Mouse (Mus musculus): ENCODE results near the gene Gtpbp3. TPM values are rescaled to one million over a fixed set of nuclear protein-coding genes. Genes with fewer than 3 reads are reported as not detected.

The Gtpbp3 gene
- polyA plus RNA-seq, 1 experiment from 2014 or later: 12.5 TPM

- H3K27me3 ChIP-seq (ENCODE audit: control insufficient read depth, insufficient read depth, low read depth, low read length): no peaks in the 10 kb centered on the region
- no peaks in the 10 kb centered on the region for H3K9me3 ChIP-seq (replicated peaks; ENCODE audit: control insufficient read depth, low read length, poor library complexity, severe bottlenecking)
- no peak for ATAC-seq
- peaks cover 7% of the 10 kb centered on the region for H3K36me3 ChIP-seq (ENCODE audit: control insufficient read depth, insufficient read depth, low read length)
- no peak overlapping the region for H3K27ac ChIP-seq (ENCODE audit: low read length)
- WGBS: 82% methylated on average over 2 of the region's 2 CpGs
- H3K9ac ChIP-seq (ENCODE audit: low read depth, low read length): no peak overlapping the region
- H3K4me1 ChIP-seq (ENCODE audit: control insufficient read depth, insufficient read depth, low read length): peaks cover 35% of the 10 kb centered on the region
- H3K4me3 ChIP-seq (ENCODE audit: low read depth, low read length): no peak overlapping the region
- H3K4me2 ChIP-seq (ENCODE audit: low read length): no peak overlapping the region
Observed at GRCm38 (mm10) chr8:71467201-71467600, 20.7 kb upstream of the Gtpbp3 start.

- H3K4me2 ChIP-seq (ENCODE audit: low read length): no peak overlapping the region
- H3K9me3 ChIP-seq (replicated peaks; ENCODE audit: control insufficient read depth, low read length, poor library complexity, severe bottlenecking): no peaks in the 10 kb centered on the region
- no peak overlapping the region for H3K9ac ChIP-seq (ENCODE audit: low read depth, low read length)
- H3K27me3 ChIP-seq (ENCODE audit: control insufficient read depth, insufficient read depth, low read depth, low read length): no peaks in the 10 kb centered on the region
- no peak overlapping the region for H3K4me3 ChIP-seq (ENCODE audit: low read depth, low read length)
- ATAC-seq: no peak
- WGBS: 94% methylated on average over 1 of the region's 1 CpGs
- peaks cover 29% of the 10 kb centered on the region for H3K4me1 ChIP-seq (ENCODE audit: control insufficient read depth, insufficient read depth, low read length)
- peaks cover 14% of the 10 kb centered on the region for H3K36me3 ChIP-seq (ENCODE audit: control insufficient read depth, insufficient read depth, low read length)
- no peak overlapping the region for H3K27ac ChIP-seq (ENCODE audit: low read length)
Observed at GRCm38 (mm10) chr8:71468001-71468400, 19.9 kb upstream of the Gtpbp3 start.

- WGBS: under 1% methylated on average over 49 of the region's 52 CpGs
- H3K27ac ChIP-seq (ENCODE audit: low read length): peak within 1 kb of the TSS; percentile 88
- peak within 1 kb of the TSS; percentile 80 for H3K9ac ChIP-seq (ENCODE audit: low read depth, low read length)
- H3K27me3 ChIP-seq (ENCODE audit: control insufficient read depth, insufficient read depth, low read depth, low read length): no peaks in the 10 kb centered on the region
- H3K4me2 ChIP-seq (ENCODE audit: low read length): peak within 1 kb of the TSS; percentile 81
- H3K9me3 ChIP-seq (replicated peaks; ENCODE audit: control insufficient read depth, low read length, poor library complexity, severe bottlenecking): no peaks in the 10 kb centered on the region
- peak within 1 kb of the TSS; percentile 72 for H3K4me3 ChIP-seq (ENCODE audit: low read depth, low read length)
- ATAC-seq: peak; percentile 89
- H3K4me1 ChIP-seq (ENCODE audit: control insufficient read depth, insufficient read depth, low read length): peaks cover 27% of the 10 kb centered on the region
- peaks cover 14% of the 10 kb centered on the region for H3K36me3 ChIP-seq (ENCODE audit: control insufficient read depth, insufficient read depth, low read length)
Observed at GRCm38 (mm10) chr8:71468916-71469315, 19.0 kb upstream of the Gtpbp3 start, which contains the start of gene Dda1. TSS of gene Dda1 (plus strand) at chr8:71469199.

- Histone ChIP-seq H3K27ac (ENCODE audit: low read length) (peak overlapping the region; percentile 88), H3K4me3 (ENCODE audit: low read depth, low read length) (peak overlapping the region; percentile 72), H3K4me1 (ENCODE audit: control insufficient read depth, insufficient read depth, low read length) (peaks cover 22% of the 10 kb centered on the region), H3K9ac (ENCODE audit: low read depth, low read length) (peak overlapping the region; percentile 80), H3K9me3 (replicated peaks; ENCODE audit: control insufficient read depth, low read length, poor library complexity, severe bottlenecking) (no peaks in the 10 kb centered on the region), H3K4me2 (ENCODE audit: low read length) (peak overlapping the region; percentile 81), H3K36me3 (ENCODE audit: control insufficient read depth, insufficient read depth, low read length) (peaks cover 16% of the 10 kb centered on the region), H3K27me3 (ENCODE audit: control insufficient read depth, insufficient read depth, low read depth, low read length) (no peaks in the 10 kb centered on the region)
- 2% methylated on average over 23 of the region's 24 CpGs for WGBS
- ATAC-seq: peak; percentile 52
Observed at GRCm38 (mm10) chr8:71469411-71469810, 18.5 kb upstream of the Gtpbp3 start.

- 86% methylated on average over 3 of the region's 3 CpGs for WGBS
- H3K36me3 ChIP-seq (ENCODE audit: control insufficient read depth, insufficient read depth, low read length): peaks cover 23% of the 10 kb centered on the region
Observed at GRCm38 (mm10) chr8:71470146-71470912, 17.6 kb upstream of the Gtpbp3 start.

GRCm38 (mm10) chr8:71470913-71471255, 17.0 kb upstream of the Gtpbp3 start:
- Histone ChIP-seq H3K36me3 (ENCODE audit: control insufficient read depth, insufficient read depth, low read length) (peaks cover 23% of the 10 kb centered on the region), H3K9me3 (replicated peaks; ENCODE audit: control insufficient read depth, low read length, poor library complexity, severe bottlenecking) (no peaks in the 10 kb centered on the region), H3K4me1 (ENCODE audit: control insufficient read depth, insufficient read depth, low read length) (peaks cover 15% of the 10 kb centered on the region), H3K27ac (ENCODE audit: low read length) (no peak overlapping the region), H3K4me3 (ENCODE audit: low read depth, low read length) (no peak overlapping the region), H3K27me3 (ENCODE audit: control insufficient read depth, insufficient read depth, low read depth, low read length) (no peaks in the 10 kb centered on the region), H3K4me2 (ENCODE audit: low read length) (no peak overlapping the region; the same call in 1 of the 2 replicates), H3K9ac (ENCODE audit: low read depth, low read length) (no peak overlapping the region)
- WGBS: 88% methylated on average over 5 of the region's 5 CpGs
- no peak for ATAC-seq

More at GRCm38 (mm10) chr8:71470146-71470912, 17.6 kb upstream of the Gtpbp3 start:
- Histone ChIP-seq H3K4me3 (ENCODE audit: low read depth, low read length) (peak overlapping the region; percentile 72), H3K27ac (ENCODE audit: low read length) (peak overlapping the region; percentile 88; the same call in 1 of the 2 replicates), H3K4me1 (ENCODE audit: control insufficient read depth, insufficient read depth, low read length) (peaks cover 21% of the 10 kb centered on the region), H3K9ac (ENCODE audit: low read depth, low read length) (peak overlapping the region; percentile 80), H3K4me2 (ENCODE audit: low read length) (peak overlapping the region; percentile 81), H3K27me3 (ENCODE audit: control insufficient read depth, insufficient read depth, low read depth, low read length) (no peaks in the 10 kb centered on the region), H3K9me3 (replicated peaks; ENCODE audit: control insufficient read depth, low read length, poor library complexity, severe bottlenecking) (no peaks in the 10 kb centered on the region)
- ATAC-seq: no peak

- no peak overlapping the region for H3K4me2 ChIP-seq (ENCODE audit: low read length)
- H3K36me3 ChIP-seq (ENCODE audit: control insufficient read depth, insufficient read depth, low read length): peaks cover 23% of the 10 kb centered on the region
- H3K9ac ChIP-seq (ENCODE audit: low read depth, low read length): no peak overlapping the region
- WGBS: 95% methylated on average over 17 of the region's 17 CpGs
- no peak for ATAC-seq
- H3K4me1 ChIP-seq (ENCODE audit: control insufficient read depth, insufficient read depth, low read length): peaks cover 18% of the 10 kb centered on the region
- H3K27me3 ChIP-seq (ENCODE audit: control insufficient read depth, insufficient read depth, low read depth, low read length): no peaks in the 10 kb centered on the region
- H3K9me3 ChIP-seq (replicated peaks; ENCODE audit: control insufficient read depth, low read length, poor library complexity, severe bottlenecking): no peaks in the 10 kb centered on the region
- no peak overlapping the region for H3K27ac ChIP-seq (ENCODE audit: low read length)
- H3K4me3 ChIP-seq (ENCODE audit: low read depth, low read length): no peak overlapping the region
Observed at GRCm38 (mm10) chr8:71471861-71472260, 16.0 kb upstream of the Gtpbp3 start.

- Histone ChIP-seq H3K27ac (ENCODE audit: low read length) (no peak overlapping the region), H3K4me3 (ENCODE audit: low read depth, low read length) (no peak overlapping the region), H3K36me3 (ENCODE audit: control insufficient read depth, insufficient read depth, low read length) (peaks cover 23% of the 10 kb centered on the region), H3K9me3 (replicated peaks; ENCODE audit: control insufficient read depth, low read length, poor library complexity, severe bottlenecking) (no peaks in the 10 kb centered on the region), H3K27me3 (ENCODE audit: control insufficient read depth, insufficient read depth, low read depth, low read length) (no peaks in the 10 kb centered on the region), H3K4me1 (ENCODE audit: control insufficient read depth, insufficient read depth, low read length) (peaks cover 25% of the 10 kb centered on the region), H3K4me2 (ENCODE audit: low read length) (no peak overlapping the region), H3K9ac (ENCODE audit: low read depth, low read length) (no peak overlapping the region)
- no peak for ATAC-seq
- WGBS: 90% methylated on average over 8 of the region's 8 CpGs
Observed at GRCm38 (mm10) chr8:71472601-71473386, 15.1 kb upstream of the Gtpbp3 start.

GRCm38 (mm10) chr8:71474344-71474743, 13.6 kb upstream of the Gtpbp3 start:
- Histone ChIP-seq H3K4me2 (ENCODE audit: low read length) (no peak overlapping the region), H3K9me3 (replicated peaks; ENCODE audit: control insufficient read depth, low read length, poor library complexity, severe bottlenecking) (no peaks in the 10 kb centered on the region), H3K4me3 (ENCODE audit: low read depth, low read length) (no peak overlapping the region), H3K9ac (ENCODE audit: low read depth, low read length) (no peak overlapping the region), H3K27me3 (ENCODE audit: control insufficient read depth, insufficient read depth, low read depth, low read length) (no peaks in the 10 kb centered on the region), H3K4me1 (ENCODE audit: control insufficient read depth, insufficient read depth, low read length) (peaks cover 25% of the 10 kb centered on the region), H3K36me3 (ENCODE audit: control insufficient read depth, insufficient read depth, low read length) (peaks cover 32% of the 10 kb centered on the region), H3K27ac (ENCODE audit: low read length) (no peak overlapping the region)
- 95% methylated on average over 18 of the region's 18 CpGs for WGBS
- ATAC-seq: no peak
